Mouse (Mus musculus): Measurements from ENCODE around the gene Tmem120b. TPM values are rescaled to one million over a fixed set of nuclear protein-coding genes. Genes with fewer than 3 reads are reported as not detected.

The Tmem120b gene
- polyA plus RNA-seq, 1 experiment from 2014 or later: 25.8 TPM

- Histone ChIP-seq H3K4me1 (replicated peaks) (peaks cover 69% of the 10 kb centered on the region), H3K9me3 (replicated peaks) (no peaks in the 10 kb centered on the region), H3K9ac (peak overlapping the region; percentile 98), H3K4me2 (peak overlapping the region; percentile 99), H3K27ac (replicated peaks) (peak overlapping the region; percentile 99), H3K27me3 (no peaks in the 10 kb centered on the region), H3K4me3 (replicated peaks) (peak overlapping the region; percentile 95), H3K36me3 (replicated peaks) (peaks cover 39% of the 10 kb centered on the region)
- no peak for ATAC-seq (ENCODE audit: insufficient read depth)
- WGBS (ENCODE audit: insufficient replicate concordance): 4% methylated on average over 24 of the region's 24 CpGs
Measured at GRCm38 (mm10) chr5:123143251-123143970, 75.2 kb downstream of the Tmem120b start.

GRCm38 (mm10) chr5:123143971-123144745 is 75.9 kb downstream of the Tmem120b start:
- WGBS (ENCODE audit: insufficient replicate concordance): 8% methylated on average over 17 of the region's 17 CpGs
- peak overlapping the region; percentile 99 for H3K27ac ChIP-seq (replicated peaks)
- no peaks in the 10 kb centered on the region for H3K9me3 ChIP-seq (replicated peaks)
- H3K4me2 ChIP-seq: peak overlapping the region; percentile 99
- H3K4me1 ChIP-seq (replicated peaks): peaks cover 71% of the 10 kb centered on the region
- peak overlapping the region; percentile 98 for H3K9ac ChIP-seq
- H3K27me3 ChIP-seq: no peaks in the 10 kb centered on the region
- H3K4me3 ChIP-seq (replicated peaks): peak overlapping the region; percentile 95
- ATAC-seq (ENCODE audit: insufficient read depth): no peak
- H3K36me3 ChIP-seq (replicated peaks): peaks cover 47% of the 10 kb centered on the region

GRCm38 (mm10) chr5:123144746-123145590 is 76.8 kb downstream of the Tmem120b start:
- peak overlapping the region; percentile 95 for H3K4me3 ChIP-seq (replicated peaks)
- peaks cover 71% of the 10 kb centered on the region for H3K4me1 ChIP-seq (replicated peaks)
- H3K36me3 ChIP-seq (replicated peaks): peaks cover 50% of the 10 kb centered on the region
- peak overlapping the region; percentile 99 for H3K4me2 ChIP-seq
- no peaks in the 10 kb centered on the region for H3K27me3 ChIP-seq
- H3K27ac ChIP-seq (replicated peaks): peak overlapping the region; percentile 99
- 34% methylated on average over 20 of the region's 20 CpGs for WGBS (ENCODE audit: insufficient replicate concordance)
- ATAC-seq (ENCODE audit: insufficient read depth): no peak
- H3K9ac ChIP-seq: peak overlapping the region; percentile 98
- no peaks in the 10 kb centered on the region for H3K9me3 ChIP-seq (replicated peaks)

DNA sequence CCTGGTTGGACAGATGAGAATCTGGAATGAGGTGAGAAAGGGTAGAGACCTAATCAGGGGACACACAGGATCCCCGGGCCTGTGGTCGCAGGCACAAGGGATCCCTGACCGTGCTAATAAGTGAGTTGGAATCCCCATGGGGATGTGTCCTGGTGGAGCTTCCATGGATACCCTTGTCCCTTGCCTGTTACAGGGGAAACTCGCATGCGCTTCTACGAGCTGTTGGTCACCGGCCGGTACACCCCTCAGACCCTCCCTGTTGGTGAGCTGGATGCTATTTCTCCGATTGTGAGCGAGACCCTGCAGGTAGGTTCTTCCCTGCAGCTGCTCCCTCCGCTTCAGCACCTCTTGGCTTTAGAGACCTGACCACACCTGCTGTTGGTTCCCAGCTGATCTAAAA is 78.1 kb downstream of the Tmem120b start:
- Histone ChIP-seq H3K4me3 (replicated peaks) (no peak overlapping the region), H3K4me2 (peak overlapping the region; percentile 99; the same call in 1 of the 2 replicates), H3K27ac (replicated peaks) (no peak overlapping the region), H3K9me3 (replicated peaks) (no peaks in the 10 kb centered on the region), H3K27me3 (no peaks in the 10 kb centered on the region), H3K4me1 (replicated peaks) (peaks cover 85% of the 10 kb centered on the region), H3K36me3 (replicated peaks) (peaks cover 62% of the 10 kb centered on the region), H3K9ac (no peak overlapping the region)
- 90% methylated on average over 11 of the region's 11 CpGs for WGBS (ENCODE audit: insufficient replicate concordance)
- no peak for ATAC-seq (ENCODE audit: insufficient read depth)

DNA sequence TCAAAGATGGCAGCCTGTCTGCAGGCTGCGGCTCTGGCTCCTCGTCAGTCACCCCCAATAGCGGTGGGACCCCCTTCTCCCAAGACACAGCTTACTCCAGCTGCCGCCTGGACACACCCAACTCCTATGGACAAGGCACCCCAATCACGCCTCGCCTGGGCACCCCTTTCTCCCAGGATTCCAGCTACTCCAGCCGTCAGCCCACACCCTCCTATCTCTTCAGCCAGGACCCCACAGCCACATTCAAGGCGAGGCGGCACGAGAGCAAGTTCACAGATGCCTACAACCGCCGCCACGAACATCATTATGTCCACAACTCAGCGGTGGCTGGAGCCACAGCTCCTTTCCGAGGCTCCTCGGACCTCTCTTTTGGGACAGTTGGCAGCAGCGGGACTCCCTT is 79.4 kb downstream of the Tmem120b start:
- Histone ChIP-seq H3K4me2 (no peak overlapping the region), H3K36me3 (replicated peaks) (peaks cover 74% of the 10 kb centered on the region), H3K4me3 (replicated peaks) (no peak overlapping the region), H3K9ac (no peak overlapping the region), H3K9me3 (replicated peaks) (no peaks in the 10 kb centered on the region), H3K4me1 (replicated peaks) (peaks cover 97% of the 10 kb centered on the region), H3K27ac (replicated peaks) (no peak overlapping the region), H3K27me3 (no peaks in the 10 kb centered on the region)
- 75% methylated on average over 17 of the region's 17 CpGs for WGBS (ENCODE audit: insufficient replicate concordance)
- no peak for ATAC-seq (ENCODE audit: insufficient read depth)

GRCm38 (mm10) chr5:123148073-123148722 is 80.0 kb downstream of the Tmem120b start:
- H3K9me3 ChIP-seq (replicated peaks): no peaks in the 10 kb centered on the region
- H3K36me3 ChIP-seq (replicated peaks): peaks cover 80% of the 10 kb centered on the region
- H3K4me2 ChIP-seq: peak overlapping the region; percentile 72; the same call in 1 of the 2 replicates
- peak overlapping the region; percentile 79; the same call in 1 of the 2 replicates for H3K27ac ChIP-seq (replicated peaks)
- 87% methylated on average over 25 of the region's 25 CpGs for WGBS (ENCODE audit: insufficient replicate concordance)
- no peak for ATAC-seq (ENCODE audit: insufficient read depth)
- H3K4me3 ChIP-seq (replicated peaks): no peak overlapping the region
- no peaks in the 10 kb centered on the region for H3K27me3 ChIP-seq
- H3K4me1 ChIP-seq (replicated peaks): peaks cover 96% of the 10 kb centered on the region
- H3K9ac ChIP-seq: no peak overlapping the region

DNA sequence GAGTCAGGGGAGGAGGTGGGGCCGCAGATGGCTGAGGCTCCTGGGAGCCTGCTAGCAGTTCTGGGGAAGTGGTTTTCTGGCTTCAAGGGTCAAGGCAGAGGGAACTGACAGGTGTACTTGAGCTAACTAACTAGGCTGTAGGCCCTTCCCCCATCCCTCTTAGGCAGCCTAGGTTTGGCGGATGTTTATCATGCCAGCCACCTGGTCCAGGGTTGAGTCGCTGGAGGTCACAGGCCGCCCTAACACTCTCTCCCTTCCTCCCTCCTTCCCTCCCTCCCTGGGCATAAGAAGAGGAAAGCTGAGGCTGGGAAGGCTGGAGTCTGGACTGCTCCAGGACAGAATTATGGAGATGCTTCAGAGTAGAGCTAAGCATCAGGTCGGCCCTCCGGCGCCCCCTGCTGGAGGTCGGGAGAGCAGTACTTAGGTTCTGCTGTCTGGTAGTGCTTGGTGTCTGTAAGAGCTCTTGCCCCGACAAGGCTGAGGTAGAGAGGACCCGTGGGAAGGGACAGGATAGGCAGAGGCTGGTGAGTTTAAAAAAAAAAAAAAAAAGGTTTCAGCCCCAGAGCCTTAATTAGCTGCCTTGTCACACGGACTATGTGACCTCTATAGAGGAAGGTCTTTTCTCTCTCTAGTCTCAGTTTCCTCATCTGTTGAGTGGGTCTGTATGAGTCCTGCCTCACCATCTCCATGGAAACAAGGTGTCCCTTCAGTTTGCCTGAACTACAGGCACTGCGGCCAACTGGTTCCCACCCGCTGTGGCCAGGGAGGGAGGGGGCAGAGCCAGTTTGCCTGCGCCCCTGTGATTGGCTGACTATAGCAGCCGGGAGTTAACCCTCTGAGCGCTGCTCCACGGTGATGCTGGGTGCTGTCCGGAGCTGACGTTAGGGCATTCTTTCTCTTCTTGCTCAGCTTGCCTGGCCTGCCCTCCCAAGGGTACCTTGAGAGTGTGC is 81.5 kb downstream of the Tmem120b start:
- Histone ChIP-seq H3K27ac (replicated peaks) (peak overlapping the region; percentile 79), H3K4me1 (replicated peaks) (peaks cover 81% of the 10 kb centered on the region), H3K27me3 (no peaks in the 10 kb centered on the region), H3K9ac (peak overlapping the region; percentile 41), H3K4me2 (peak overlapping the region; percentile 72), H3K36me3 (replicated peaks) (peaks cover 92% of the 10 kb centered on the region), H3K4me3 (replicated peaks) (peak overlapping the region; percentile 51), H3K9me3 (replicated peaks) (no peaks in the 10 kb centered on the region)
- ATAC-seq (ENCODE audit: insufficient read depth): peak; percentile 85
- 2% methylated on average over 19 of the region's 19 CpGs for WGBS (ENCODE audit: insufficient replicate concordance)

GRCm38 (mm10) chr5:123150641-123151040 is 82.4 kb downstream of the Tmem120b start:
- H3K27ac ChIP-seq (replicated peaks): peak overlapping the region; percentile 79
- H3K4me2 ChIP-seq: peak overlapping the region; percentile 72
- WGBS (ENCODE audit: insufficient replicate concordance): 20% methylated on average over 7 of the region's 7 CpGs
- H3K27me3 ChIP-seq: no peaks in the 10 kb centered on the region
- no peaks in the 10 kb centered on the region for H3K9me3 ChIP-seq (replicated peaks)
- H3K36me3 ChIP-seq (replicated peaks): peaks cover 90% of the 10 kb centered on the region
- ATAC-seq (ENCODE audit: insufficient read depth): no peak
- peak overlapping the region; percentile 51 for H3K4me3 ChIP-seq (replicated peaks)
- peak overlapping the region; percentile 41; the same call in 1 of the 2 replicates for H3K9ac ChIP-seq
- peaks cover 72% of the 10 kb centered on the region for H3K4me1 ChIP-seq (replicated peaks)

DNA sequence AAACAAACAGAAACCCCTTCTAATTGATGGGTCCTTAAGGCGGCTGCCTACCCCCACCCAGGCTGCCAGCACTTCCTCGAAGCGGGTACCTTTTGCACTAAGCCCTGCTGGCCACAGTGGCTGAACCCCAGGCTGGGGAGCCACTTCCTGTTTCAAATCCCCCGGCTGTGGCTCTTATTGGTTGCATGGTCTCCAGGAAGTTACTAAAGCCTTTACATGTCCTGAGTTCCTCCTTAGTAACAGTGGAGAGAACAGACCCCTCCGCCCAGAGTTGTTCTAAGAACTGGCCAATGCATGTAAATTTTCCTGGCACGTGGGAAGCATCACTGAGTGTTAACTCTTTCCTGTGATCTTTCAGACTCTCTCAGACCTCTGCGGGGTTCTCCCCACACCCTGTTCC is 82.9 kb downstream of the Tmem120b start:
- H3K4me2 ChIP-seq: peak overlapping the region; percentile 72
- peak overlapping the region; percentile 51 for H3K4me3 ChIP-seq (replicated peaks)
- ATAC-seq (ENCODE audit: insufficient read depth): no peak
- H3K9me3 ChIP-seq (replicated peaks): no peaks in the 10 kb centered on the region
- peaks cover 89% of the 10 kb centered on the region for H3K36me3 ChIP-seq (replicated peaks)
- H3K4me1 ChIP-seq (replicated peaks): peaks cover 70% of the 10 kb centered on the region
- peak overlapping the region; percentile 41; the same call in 1 of the 2 replicates for H3K9ac ChIP-seq
- 27% methylated on average over 7 of the region's 7 CpGs for WGBS (ENCODE audit: insufficient replicate concordance)
- H3K27me3 ChIP-seq: no peaks in the 10 kb centered on the region
- H3K27ac ChIP-seq (replicated peaks): peak overlapping the region; percentile 79
